Mouse (Mus musculus) bone marrow macrophage, adult 2 months (primary cell): ENCODE data around the gene Pde11a. TPM values are rescaled to one million over a fixed set of nuclear protein-coding genes. Genes with fewer than 3 reads are reported as not detected.

ENCODE experiments used
- H3K27ac ChIP-seq: 2 replicates; pipeline ENCODE4 v1.5.1; 2012; ENCODE audit warnings: low read depth, low read length; ENCODE audit not compliant: insufficient read depth
- H3K4me1 ChIP-seq: 2 replicates; pipeline ENCODE4 v1.6.1; 2012; ENCODE audit warnings: low read length; ENCODE audit not compliant: control insufficient read depth, insufficient read depth
- H3K4me3 ChIP-seq: 2 replicates; pipeline ENCODE4 v1.5.1; 2012; ENCODE audit warnings: mild to moderate bottlenecking, low read length, moderate library complexity; ENCODE audit not compliant: insufficient read depth
- CTCF ChIP-seq: IDR thresholded peaks from 2 replicates; pipeline ENCODE4 v1.5.1; 2012; ENCODE audit warnings: low read depth, mild to moderate bottlenecking, low read length, moderate library complexity
- POLR2A ChIP-seq: IDR thresholded peaks from 2 replicates; pipeline ENCODE4 v1.6.1; 2012; ENCODE audit warnings: mild to moderate bottlenecking, low read depth, low read length, borderline replicate concordance
- polyA plus RNA-seq: library from polyadenylated mRNA; stranded (reverse); fragments of >200 nt; gene quantifications from 2 replicates; pipeline ENCODE4 v1.2.4, GENCODE M21; 2012; ENCODE audit not compliant: missing spikeins, insufficient read depth, insufficient read length

Gene Pde11a
- polyA plus RNA-seq, result not detected in 2 replicates

GRCm38 (mm10) chr2:76338215-76339156 is at the start of gene Pde11a:
Gene Pde11a (minus strand): TSS chr2:76338774.
- TF ChIP-seq CTCF (no peak), POLR2A (no peak)
- no peak within 1 kb of the TSS for H3K27ac ChIP-seq
- H3K4me3 ChIP-seq, result peak within 1 kb of the TSS; percentile 45
- no peaks in the 10 kb centered on the region for H3K4me1 ChIP-seq

- H3K27ac ChIP-seq, result no peak overlapping the region
- no peak for TF ChIP-seq POLR2A
- TF ChIP-seq CTCF, result no peak
- no peaks in the 10 kb centered on the region for H3K4me1 ChIP-seq
- no peak overlapping the region for H3K4me3 ChIP-seq
These were observed 48.0 kb upstream of the Pde11a start for GRCm38 (mm10) chr2:76386531-76386930.

- TF ChIP-seq CTCF (no peak), POLR2A (no peak)
- H3K27ac ChIP-seq, result no peak overlapping the region
These were observed 40.1 kb upstream of the Pde11a start for GRCm38 (mm10) chr2:76378646-76379045.

GRCm38 (mm10) chr2:76374544-76375206 is 36.1 kb upstream of the Pde11a start:
- Histone ChIP-seq H3K4me3 (no peak overlapping the region), H3K4me1 (peaks cover 15% of the 10 kb centered on the region), H3K27ac (no peak overlapping the region)
- TF ChIP-seq CTCF (no peak), POLR2A (no peak)

More at GRCm38 (mm10) chr2:76378646-76379045, 40.1 kb upstream of the Pde11a start:
- Histone ChIP-seq H3K4me1 (no peaks in the 10 kb centered on the region), H3K4me3 (no peak overlapping the region)

- Histone ChIP-seq H3K4me3 (no peak overlapping the region), H3K27ac (no peak overlapping the region), H3K4me1 (peaks cover 17% of the 10 kb centered on the region)
- TF ChIP-seq CTCF (no peak), POLR2A (no peak)
These were observed 33.7 kb upstream of the Pde11a start for GRCm38 (mm10) chr2:76372244-76372643.

GRCm38 (mm10) chr2:76370656-76370922 is 32.0 kb upstream of the Pde11a start:
- TF ChIP-seq POLR2A, result no peak
- no peak for TF ChIP-seq CTCF
- Histone ChIP-seq H3K4me1 (peaks cover 17% of the 10 kb centered on the region), H3K4me3 (peak overlapping the region; percentile 96), H3K27ac (no peak overlapping the region)

- no peak for TF ChIP-seq POLR2A
- TF ChIP-seq CTCF, result peak; percentile 38
- H3K4me3 ChIP-seq, result peak within 1 kb of the TSS; percentile 96
- H3K4me1 ChIP-seq, result peaks cover 17% of the 10 kb centered on the region
- H3K27ac ChIP-seq, result peak within 1 kb of the TSS; percentile 8; the same call in 1 of the 2 replicates
These were observed 31.5 kb upstream of the Pde11a start, which contains the start of gene Rbm45 for GRCm38 (mm10) chr2:76369821-76370655. Gene Rbm45 (plus strand): TSS chr2:76369984.

- Histone ChIP-seq H3K4me3 (no peak overlapping the region), H3K4me1 (peaks cover 17% of the 10 kb centered on the region), H3K27ac (no peak overlapping the region)
- TF ChIP-seq CTCF (no peak), POLR2A (no peak)
These were observed 30.5 kb upstream of the Pde11a start for GRCm38 (mm10) chr2:76368861-76369660.
